Mouse (Mus musculus) limb, embryonic 11.5 days (tissue): ENCODE measurements around the gene Klhl3. TPM values are rescaled to one million over a fixed set of nuclear protein-coding genes. Genes with fewer than 3 reads are reported as not detected.

ENCODE experiments used
- ATAC-seq: fragments of 200-750 bp; cut with Nextera tagmentation; 2 replicates; pipeline ENCODE4 v1.8.0; 2017; ENCODE audit warnings: low read depth; ENCODE audit not compliant: insufficient number of reproducible peaks, low FRiP score, low TSS enrichment
- DNase-seq: peaks from one replicate; pipeline ENCODE4 v3.0.0-alpha.2; 2015; ENCODE audit warnings: low spot score
- H3K27ac ChIP-seq: fragments of 300-500 bp; sonication (generic); replicated peaks from 2 replicates; pipeline ENCODE4 v1.5.1; 2014; ENCODE audit warnings: low read depth, mild to moderate bottlenecking, low read length
- H3K27me3 ChIP-seq: fragments of 300-500 bp; sonication (generic); 2 replicates; pipeline ENCODE4 v1.6.1; 2014; ENCODE audit warnings: mild to moderate bottlenecking, low read length, mixed read lengths; ENCODE audit not compliant: control insufficient read depth, insufficient read depth
- H3K36me3 ChIP-seq: fragments of 300-500 bp; sonication (generic); 2 replicates; pipeline ENCODE4 v1.6.1; 2014; ENCODE audit warnings: mild to moderate bottlenecking, low read length, moderate library complexity, mixed read lengths; ENCODE audit not compliant: control insufficient read depth, insufficient read depth
- H3K4me1 ChIP-seq: fragments of 300-500 bp; sonication (generic); 2 replicates; pipeline ENCODE4 v1.6.1; 2014; ENCODE audit warnings: low read length, mixed read lengths; ENCODE audit not compliant: control insufficient read depth, insufficient read depth
- H3K4me2 ChIP-seq: fragments of 300-500 bp; sonication (generic); 2 replicates; pipeline ENCODE4 v1.6.1; 2014; ENCODE audit warnings: low read depth, mild to moderate bottlenecking, moderate library complexity; ENCODE audit not compliant: severe bottlenecking
- H3K4me3 ChIP-seq: fragments of 300-500 bp; sonication (generic); 2 replicates; pipeline ENCODE4 v1.5.1; 2014; ENCODE audit warnings: low read depth, low read length
- H3K9ac ChIP-seq: fragments of 300-500 bp; sonication (generic); 2 replicates; pipeline ENCODE4 v1.6.1; 2014; ENCODE audit warnings: mild to moderate bottlenecking, low read length
- H3K9me3 ChIP-seq: fragments of 300-500 bp; sonication (generic); 2 replicates; pipeline ENCODE4 v1.6.1; 2016; ENCODE audit warnings: low read length; ENCODE audit not compliant: control insufficient read depth
- WGBS: fragments of 180-500 bp; shearing (Covaris S2); extraction: QIAGEN DNeasy Blood & Tissue Kit; methylation state at CpG from one replicate; pipeline ENCODE4 v1.1.7; 2014; 5-methylcytosine and 5-hydroxymethylcytosine counted together
- polyA plus RNA-seq: library from polyadenylated mRNA; unstranded; fragments of >200 nt; fragmentation: Nextera tagmentation; extraction: Ambion mirVana; gene quantifications from 2 replicates; pipeline ENCODE4 v1.2.1, GENCODE M21; 2014

Klhl3 gene
- polyA plus RNA-seq, 1 experiment from 2014 or later: 3.5 TPM

GRCm38 (mm10) chr13:58049121-58049520 lies 64.3 kb downstream of the Klhl3 start:
- Histone ChIP-seq H3K9ac (no peak overlapping the region), H3K27me3 (no peaks in the 10 kb centered on the region), H3K27ac (no peak overlapping the region), H3K4me2 (no peak overlapping the region), H3K9me3 (no peaks in the 10 kb centered on the region; the same call in 1 of the 2 replicates), H3K4me1 (peaks cover 3% of the 10 kb centered on the region; the same call in 1 of the 2 replicates), H3K36me3 (peaks cover 2% of the 10 kb centered on the region; the same call in 1 of the 2 replicates), H3K4me3 (no peak overlapping the region)
- no peak for ATAC-seq
- WGBS: 78% methylated on average over 5 of the region's 5 CpGs
- no peak for DNase-seq

- no peak for ATAC-seq
- H3K27ac ChIP-seq: no peak overlapping the region
- H3K4me1 ChIP-seq: peaks cover 3% of the 10 kb centered on the region; the same call in 1 of the 2 replicates
- 77% methylated on average over 3 of the region's 3 CpGs for WGBS
- H3K4me2 ChIP-seq: no peak overlapping the region
- H3K27me3 ChIP-seq: no peaks in the 10 kb centered on the region
- H3K9me3 ChIP-seq: no peaks in the 10 kb centered on the region; the same call in 1 of the 2 replicates
- no peak overlapping the region for H3K4me3 ChIP-seq
- H3K9ac ChIP-seq: no peak overlapping the region
- H3K36me3 ChIP-seq: peaks cover 2% of the 10 kb centered on the region; the same call in 1 of the 2 replicates
- no peak for DNase-seq
Measured at GRCm38 (mm10) chr13:58048076-58048475, 65.3 kb downstream of the Klhl3 start.

- peaks cover 1% of the 10 kb centered on the region; the same call in 1 of the 2 replicates for H3K4me1 ChIP-seq
- no peak overlapping the region for H3K4me2 ChIP-seq
- 83% methylated on average over 7 of the region's 7 CpGs for WGBS
- H3K27ac ChIP-seq: no peak overlapping the region
- peaks cover 2% of the 10 kb centered on the region; the same call in 1 of the 2 replicates for H3K36me3 ChIP-seq
- DNase-seq (no peak), ATAC-seq (no peak)
- no peaks in the 10 kb centered on the region for H3K27me3 ChIP-seq
- no peaks in the 10 kb centered on the region; the same call in 1 of the 2 replicates for H3K9me3 ChIP-seq
- H3K4me3 ChIP-seq: no peak overlapping the region
- no peak overlapping the region for H3K9ac ChIP-seq
Measured at GRCm38 (mm10) chr13:58046178-58046577, 67.2 kb downstream of the Klhl3 start.

- Histone ChIP-seq H3K4me2 (no peak overlapping the region), H3K9ac (no peak overlapping the region), H3K4me1 (no peaks in the 10 kb centered on the region; the same call in 1 of the 2 replicates), H3K9me3 (no peaks in the 10 kb centered on the region; the same call in 1 of the 2 replicates), H3K27me3 (no peaks in the 10 kb centered on the region), H3K27ac (no peak overlapping the region), H3K36me3 (peaks cover 2% of the 10 kb centered on the region; the same call in 1 of the 2 replicates), H3K4me3 (no peak overlapping the region)
- ATAC-seq: no peak
- WGBS: 54% methylated on average over 4 of the region's 4 CpGs
- no peak for DNase-seq
Measured at GRCm38 (mm10) chr13:58045278-58045677, 68.1 kb downstream of the Klhl3 start.

- no peak for ATAC-seq
- Histone ChIP-seq H3K27ac (no peak overlapping the region), H3K9ac (no peak overlapping the region), H3K4me2 (no peak overlapping the region), H3K4me1 (no peaks in the 10 kb centered on the region), H3K9me3 (no peaks in the 10 kb centered on the region; the same call in 1 of the 2 replicates), H3K36me3 (peaks cover 2% of the 10 kb centered on the region; the same call in 1 of the 2 replicates), H3K4me3 (no peak overlapping the region), H3K27me3 (no peaks in the 10 kb centered on the region)
- no peak for DNase-seq
- WGBS: 94% methylated on average over 8 of the region's 8 CpGs
Measured at GRCm38 (mm10) chr13:58043278-58043677, 70.1 kb downstream of the Klhl3 start.

DNA sequence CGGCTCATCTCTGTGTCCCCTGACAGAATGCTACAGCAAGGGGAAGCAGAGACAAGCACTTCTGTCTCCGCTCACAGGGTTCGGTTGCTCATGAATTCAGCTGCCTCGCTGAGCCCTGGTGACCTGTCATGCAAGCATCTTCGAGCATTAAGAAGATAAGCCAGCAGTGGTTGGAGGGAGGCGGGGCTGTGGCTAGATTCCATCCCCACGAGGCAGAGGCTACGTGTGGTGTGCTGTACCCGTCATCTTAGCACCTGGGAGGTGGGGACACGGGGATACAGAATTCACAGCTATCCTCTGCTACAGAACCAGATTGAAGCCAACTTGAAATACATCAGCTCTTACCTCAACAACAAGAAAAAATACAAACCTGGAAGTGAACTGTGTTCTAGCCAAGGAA lies 73.3 kb downstream of the Klhl3 start:
- 76% methylated on average over 10 of the region's 10 CpGs for WGBS
- no peaks in the 10 kb centered on the region for H3K4me1 ChIP-seq
- no peaks in the 10 kb centered on the region; the same call in 1 of the 2 replicates for H3K9me3 ChIP-seq
- H3K4me2 ChIP-seq: no peak overlapping the region
- no peaks in the 10 kb centered on the region; the same call in 1 of the 2 replicates for H3K36me3 ChIP-seq
- no peak overlapping the region for H3K9ac ChIP-seq
- H3K4me3 ChIP-seq: no peak overlapping the region
- H3K27ac ChIP-seq: no peak overlapping the region
- DNase-seq: no peak
- no peak for ATAC-seq
- H3K27me3 ChIP-seq: no peaks in the 10 kb centered on the region

DNA sequence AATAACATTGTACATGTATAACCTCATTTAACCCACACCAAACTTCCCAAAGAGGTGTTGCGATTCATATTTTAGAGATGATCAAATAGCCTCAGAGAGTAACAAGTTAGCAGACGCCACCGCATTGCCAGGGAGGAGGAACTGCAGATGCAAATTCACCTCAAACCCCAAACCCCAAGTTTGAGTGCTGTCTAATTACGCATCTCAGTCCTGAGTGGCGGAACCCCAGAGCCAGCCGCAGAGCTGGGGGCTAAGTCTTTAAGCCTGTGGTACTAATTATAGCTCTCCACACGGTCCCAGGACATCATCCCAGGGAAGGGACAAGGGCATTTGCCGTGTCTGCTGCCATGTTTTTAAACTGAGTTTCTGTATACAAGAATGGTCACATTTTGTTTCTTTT lies 75.9 kb downstream of the Klhl3 start:
- Histone ChIP-seq H3K9me3 (no peaks in the 10 kb centered on the region; the same call in 1 of the 2 replicates), H3K27ac (no peak overlapping the region), H3K36me3 (no peaks in the 10 kb centered on the region; the same call in 1 of the 2 replicates), H3K4me3 (no peak overlapping the region), H3K9ac (no peak overlapping the region), H3K27me3 (no peaks in the 10 kb centered on the region), H3K4me1 (no peaks in the 10 kb centered on the region), H3K4me2 (no peak overlapping the region)
- no peak for ATAC-seq
- WGBS: 81% methylated on average over 8 of the region's 8 CpGs
- DNase-seq: no peak

- Histone ChIP-seq H3K4me1 (no peaks in the 10 kb centered on the region), H3K9me3 (no peaks in the 10 kb centered on the region), H3K36me3 (no peaks in the 10 kb centered on the region; the same call in 1 of the 2 replicates), H3K4me3 (no peak overlapping the region), H3K27me3 (no peaks in the 10 kb centered on the region), H3K4me2 (no peak overlapping the region), H3K9ac (no peak overlapping the region), H3K27ac (no peak overlapping the region)
- ATAC-seq (no peak), DNase-seq (no peak)
- 61% methylated on average over 10 of the region's 10 CpGs for WGBS
Measured at GRCm38 (mm10) chr13:58035470-58036156, 77.8 kb downstream of the Klhl3 start.
